Mouse (Mus musculus) neural tube, embryonic 14.5 days (tissue): Measurements from ENCODE around the gene Wnt8b. TPM values are rescaled to one million over a fixed set of nuclear protein-coding genes. Genes with fewer than 3 reads are reported as not detected.

Experiments used
- ATAC-seq: fragments of 200-750 bp; cut with Nextera tagmentation; 2 replicates; pipeline ENCODE4 v1.8.0; 2017; ENCODE audit warnings: low read depth, mild to moderate bottlenecking, moderate TSS enrichment, moderate library complexity
- H3K27ac ChIP-seq: fragments of 300-500 bp; sonication (generic); 2 replicates; pipeline ENCODE4 v1.5.1; 2014; ENCODE audit warnings: low read depth, mild to moderate bottlenecking, control low read depth, low read length, moderate library complexity, mixed read lengths
- H3K27me3 ChIP-seq: fragments of 300-500 bp; sonication (generic); 2 replicates; pipeline ENCODE4 v1.6.1; 2014; ENCODE audit warnings: low read length; ENCODE audit not compliant: control insufficient read depth, insufficient read depth
- H3K36me3 ChIP-seq: fragments of 300-500 bp; sonication (generic); 2 replicates; pipeline ENCODE4 v1.6.1; 2014; ENCODE audit warnings: low read length, mixed read lengths; ENCODE audit not compliant: control insufficient read depth, insufficient read depth
- H3K4me1 ChIP-seq: fragments of 300-500 bp; sonication (generic); 2 replicates; pipeline ENCODE4 v1.6.1; 2014; ENCODE audit warnings: low read length; ENCODE audit not compliant: control insufficient read depth, insufficient read depth
- H3K4me2 ChIP-seq: fragments of 300-500 bp; sonication (generic); 2 replicates; pipeline ENCODE4 v1.6.1; 2014; ENCODE audit warnings: mild to moderate bottlenecking, low read depth, low read length, control low read depth
- H3K4me3 ChIP-seq: fragments of 300-500 bp; sonication (generic); 2 replicates; pipeline ENCODE4 v1.5.1; 2014; ENCODE audit warnings: low read depth, low read length, control low read depth, mixed read lengths
- H3K9ac ChIP-seq: fragments of 300-500 bp; sonication (generic); replicated peaks from 2 replicates; pipeline ENCODE4 v1.6.1; 2014; ENCODE audit warnings: low read depth, mild to moderate bottlenecking, control low read depth, low read length, mixed read lengths
- H3K9me3 ChIP-seq: fragments of 300-500 bp; sonication (generic); 2 replicates; pipeline ENCODE4 v1.6.1; 2016; ENCODE audit warnings: low read length; ENCODE audit not compliant: control insufficient read depth
- WGBS: fragments of 180-500 bp; shearing (Covaris S2); extraction: QIAGEN DNeasy Blood & Tissue Kit; methylation state at CpG from one replicate; pipeline ENCODE4 v1.1.7; 2014; 5-methylcytosine and 5-hydroxymethylcytosine counted together
- polyA plus RNA-seq: library from polyadenylated mRNA; unstranded; fragments of >200 nt; fragmentation: Nextera tagmentation; extraction: Ambion mirVana; gene quantifications from 2 replicates; pipeline ENCODE4 v1.2.1, GENCODE M21; 2014

Gene Wnt8b
- 0.12 TPM in 1 of 2 replicates, not detected in the other for polyA plus RNA-seq

GRCm38 (mm10) chr19:44493128-44493527 lies at the start of gene Wnt8b:
Wnt8b (plus strand) TSS chr19:44493472.
- Histone ChIP-seq H3K4me2 (no peak within 1 kb of the TSS), H3K27ac (no peak within 1 kb of the TSS), H3K4me3 (no peak within 1 kb of the TSS), H3K27me3 (no peaks in the 10 kb centered on the region), H3K36me3 (no peaks in the 10 kb centered on the region), H3K4me1 (no peaks in the 10 kb centered on the region), H3K9ac (no peak within 1 kb of the TSS), H3K9me3 (no peaks in the 10 kb centered on the region)
- 29% methylated on average over 8 of the region's 8 CpGs for WGBS
- no peak for ATAC-seq

DNA sequence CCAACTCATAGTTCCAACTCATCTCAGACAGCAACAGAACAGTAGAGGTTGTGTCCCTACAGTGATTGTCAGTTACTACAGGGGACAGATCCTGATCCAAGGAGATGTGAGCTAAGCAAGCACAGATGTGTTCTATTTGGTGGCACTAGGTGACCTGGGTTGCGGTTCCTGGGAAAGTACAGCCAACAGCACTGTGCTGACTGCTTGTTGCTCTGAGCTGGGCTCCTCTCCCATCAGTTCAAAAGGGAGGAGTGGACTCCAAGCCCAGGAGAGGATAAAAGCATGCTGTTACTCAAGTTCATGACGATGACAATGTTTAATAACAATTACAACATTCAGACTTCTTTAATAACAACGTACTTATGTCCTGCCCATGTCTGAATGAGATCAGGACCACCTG lies 47.5 kb upstream of the Wnt8b start:
- H3K27me3 ChIP-seq: no peaks in the 10 kb centered on the region
- H3K27ac ChIP-seq: no peak overlapping the region
- H3K36me3 ChIP-seq: no peaks in the 10 kb centered on the region
- no peak overlapping the region for H3K4me3 ChIP-seq
- no peak overlapping the region for H3K4me2 ChIP-seq
- H3K9ac ChIP-seq: no peak overlapping the region
- no peaks in the 10 kb centered on the region for H3K4me1 ChIP-seq
- H3K9me3 ChIP-seq: no peaks in the 10 kb centered on the region
- WGBS: 85% methylated on average over 3 of the region's 3 CpGs
- no peak for ATAC-seq

GRCm38 (mm10) chr19:44447927-44448326 lies 45.3 kb upstream of the Wnt8b start:
- Histone ChIP-seq H3K36me3 (no peaks in the 10 kb centered on the region), H3K9ac (no peak overlapping the region), H3K27ac (no peak overlapping the region), H3K4me1 (no peaks in the 10 kb centered on the region), H3K4me2 (no peak overlapping the region), H3K9me3 (no peaks in the 10 kb centered on the region), H3K4me3 (no peak overlapping the region), H3K27me3 (no peaks in the 10 kb centered on the region)
- no peak for ATAC-seq
- WGBS: 84% methylated on average over 4 of the region's 4 CpGs

DNA sequence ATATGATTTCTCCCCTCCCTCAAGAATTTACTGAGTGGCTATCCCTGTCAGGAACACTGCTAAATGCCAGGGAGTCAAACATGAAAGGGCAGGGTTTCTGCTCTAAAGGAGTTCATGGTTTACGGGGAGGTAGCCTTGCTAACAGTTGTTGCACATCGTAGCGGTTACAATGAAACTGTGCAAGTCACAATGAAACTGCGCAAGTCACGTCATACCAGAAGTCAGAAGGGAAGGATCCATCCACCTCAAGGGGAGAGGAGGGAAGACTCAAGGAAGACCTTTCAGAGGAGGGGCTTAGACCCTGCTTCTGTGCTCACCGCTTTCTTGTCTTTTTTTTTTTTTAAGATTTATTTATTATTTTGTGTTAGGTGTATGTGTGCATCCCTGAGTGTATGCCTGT lies 38.4 kb upstream of the Wnt8b start:
- H3K4me3 ChIP-seq: no peak overlapping the region
- no peak for ATAC-seq
- H3K27ac ChIP-seq: no peak overlapping the region
- no peaks in the 10 kb centered on the region for H3K36me3 ChIP-seq
- no peaks in the 10 kb centered on the region for H3K9me3 ChIP-seq
- H3K9ac ChIP-seq: no peak overlapping the region
- H3K4me2 ChIP-seq: no peak overlapping the region
- H3K27me3 ChIP-seq: no peaks in the 10 kb centered on the region
- no peaks in the 10 kb centered on the region for H3K4me1 ChIP-seq
- WGBS: 87% methylated on average over 6 of the region's 6 CpGs

DNA sequence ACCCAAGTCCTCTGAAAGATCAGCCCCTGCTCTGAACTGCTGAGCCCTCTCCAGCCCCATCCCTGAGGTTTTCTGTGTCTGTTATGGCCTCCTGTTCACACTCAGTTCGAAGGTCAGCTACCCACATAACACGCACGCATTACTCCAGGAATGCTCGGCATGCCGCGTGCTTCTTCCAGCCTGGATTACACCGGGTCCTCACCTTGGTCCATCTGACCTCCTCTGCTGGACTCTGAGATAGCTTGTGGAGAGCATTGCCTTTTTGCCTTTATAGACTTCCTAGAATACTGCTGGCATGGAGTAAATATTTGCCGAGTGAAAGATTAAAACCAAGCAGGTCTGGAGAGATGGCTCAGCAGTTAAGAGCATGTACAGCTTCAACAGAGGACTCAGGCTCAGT lies 37.9 kb upstream of the Wnt8b start:
- Histone ChIP-seq H3K9ac (no peak overlapping the region), H3K27me3 (no peaks in the 10 kb centered on the region), H3K4me1 (no peaks in the 10 kb centered on the region), H3K4me3 (no peak overlapping the region), H3K27ac (no peak overlapping the region), H3K4me2 (no peak overlapping the region), H3K36me3 (no peaks in the 10 kb centered on the region), H3K9me3 (no peaks in the 10 kb centered on the region)
- 91% methylated on average over 8 of the region's 8 CpGs for whole genome bisulfite sequencing
- ATAC-seq: no peak

- no peaks in the 10 kb centered on the region for H3K36me3 ChIP-seq
- H3K9me3 ChIP-seq: no peaks in the 10 kb centered on the region
Observed at GRCm38 (mm10) chr19:44457359-44458055, 35.8 kb upstream of the Wnt8b start.

DNA sequence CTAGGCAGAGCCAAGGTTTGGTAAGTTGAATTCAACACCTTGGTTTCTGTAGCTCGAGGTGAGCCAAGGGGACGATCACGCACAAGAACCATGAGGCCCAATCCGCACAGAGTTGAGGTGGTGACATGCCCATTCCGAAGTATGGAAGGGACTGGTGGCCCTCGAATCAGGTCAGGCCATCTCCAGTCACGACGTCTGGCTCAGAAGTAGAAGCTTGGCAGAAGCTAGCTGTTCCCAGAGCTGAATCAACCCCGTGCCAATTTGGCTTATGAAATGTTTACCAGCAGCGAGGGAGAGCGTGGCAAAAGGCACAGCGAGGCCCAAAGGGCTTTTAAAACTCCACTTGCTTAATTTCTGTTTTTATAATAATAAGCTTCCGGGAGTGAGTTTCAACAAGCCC lies 34.6 kb upstream of the Wnt8b start:
- Histone ChIP-seq H3K27ac (no peak overlapping the region), H3K4me1 (no peaks in the 10 kb centered on the region), H3K4me3 (no peak overlapping the region), H3K9me3 (no peaks in the 10 kb centered on the region), H3K27me3 (no peaks in the 10 kb centered on the region), H3K4me2 (no peak overlapping the region), H3K36me3 (no peaks in the 10 kb centered on the region), H3K9ac (no peak overlapping the region)
- ATAC-seq: no peak
- WGBS: 90% methylated on average over 13 of the region's 13 CpGs

More at GRCm38 (mm10) chr19:44457359-44458055, 35.8 kb upstream of the Wnt8b start:
- Histone ChIP-seq H3K4me2 (no peak overlapping the region), H3K4me1 (no peaks in the 10 kb centered on the region), H3K27me3 (no peaks in the 10 kb centered on the region), H3K9ac (no peak overlapping the region), H3K4me3 (no peak overlapping the region), H3K27ac (no peak overlapping the region)
- no peak for ATAC-seq
- WGBS: 58% methylated on average over 3 of the region's 3 CpGs

DNA sequence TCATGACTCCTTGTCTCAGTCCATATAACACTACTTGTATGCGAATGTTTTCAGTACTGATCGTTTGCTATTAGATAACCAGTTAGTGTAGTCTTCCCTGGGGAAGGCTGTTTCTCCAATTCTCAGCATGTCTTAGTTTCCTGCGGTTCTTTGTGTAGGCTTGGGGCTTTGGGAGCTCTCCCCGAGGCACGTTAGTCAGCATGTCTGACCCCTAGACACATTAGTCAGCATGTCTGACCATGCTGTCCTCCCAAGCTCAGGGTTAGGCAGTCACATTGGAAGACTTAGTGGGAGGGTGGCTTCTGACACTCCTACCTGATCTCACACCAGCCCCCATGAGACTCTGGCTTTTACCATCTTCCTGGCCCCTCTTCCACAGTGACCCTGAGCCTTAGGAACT lies 32.8 kb upstream of the Wnt8b start:
- 74% methylated on average over 5 of the region's 5 CpGs for WGBS
- Histone ChIP-seq H3K4me3 (no peak overlapping the region), H3K9ac (no peak overlapping the region), H3K27ac (no peak overlapping the region), H3K4me1 (peaks cover 4% of the 10 kb centered on the region; the same call in 1 of the 2 replicates), H3K36me3 (no peaks in the 10 kb centered on the region), H3K9me3 (no peaks in the 10 kb centered on the region), H3K4me2 (no peak overlapping the region), H3K27me3 (no peaks in the 10 kb centered on the region)
- no peak for ATAC-seq

GRCm38 (mm10) chr19:44461500-44461899 lies 31.8 kb upstream of the Wnt8b start:
- no peak for ATAC-seq
- Histone ChIP-seq H3K4me2 (no peak overlapping the region), H3K9me3 (no peaks in the 10 kb centered on the region), H3K9ac (no peak overlapping the region), H3K4me3 (no peak overlapping the region), H3K36me3 (no peaks in the 10 kb centered on the region), H3K27me3 (no peaks in the 10 kb centered on the region), H3K4me1 (peaks cover 4% of the 10 kb centered on the region; the same call in 1 of the 2 replicates), H3K27ac (no peak overlapping the region)
- 48% methylated on average over 4 of the region's 4 CpGs for WGBS
